In genomic region chr7:118266099-118266498, GRCm38 (mm10) we compare ENCODE assay signal across 9 mouse cellular contexts. TPM values are rescaled to one million over a fixed set of nuclear protein-coding genes. Genes with fewer than 3 reads are reported as not detected.
DNase-seq lines count a peak whose midpoint lies in the region; ATAC-seq lines count a peak whose summit lies in the region.
"Had no signal": no experiment of that assay in that cellular context is flagged by ENCODE, and none has a peak within 500 bp of the region (broad histone marks: within the 10 kb centered on the region; RNA-seq: fewer than 3 reads in every experiment).

No protein-coding gene starts in this region.

- ATAC-seq in inflammation-experienced regulatory T-cells, adult 6 months = no peak
- no peak for ATAC-seq in erythroid progenitor cell, adult 5-6 weeks (replicated peaks; ENCODE audit: low FRiP score, poor library complexity, severe bottlenecking)

- DNase-seq in gastrocnemius, adult 18-20 months (ENCODE audit: low spot score) = peak; percentile 82
- no peak for DNase-seq in gastrocnemius, postnatal 4 days (ENCODE audit: low spot score in 2 of 2)
- peak; percentile 72 for DNase-seq in adrenal gland, postnatal 10 days
- DNase-seq in cerebellum, postnatal 25 days = peak; percentile 79 to 82
- peak; percentile 63 to 67 for DNase-seq in heart, postnatal 36 days
- DNase-seq in kidney, postnatal 36 days = no peak
- DNase-seq: kidney, adult 11 months had no signal

- intact Hi-C loops in heart, postnatal 36 days (cut with DNase I) = no loop called here

RNA-seq across cellular contexts. Expression of gene Smg1, which starts 22.6 kb away (rescaled TPM):
- total RNA-seq in gastrocnemius, adult 18-20 months (2021) = 10 to 100 TPM; 19.5 to 23.6 TPM
- total RNA-seq in gastrocnemius, postnatal 4 days (2021) = 10 to 100 TPM; 48.3 to 52.7 TPM
- 10 to 100 TPM; 35.8 to 50.7 TPM for total RNA-seq in adrenal gland, postnatal 10 days (2021)
- total RNA-seq in heart, postnatal 36 days (2021) = 10 to 100 TPM; 39.2 to 39.5 TPM
- polyA plus RNA-seq in inflammation-experienced regulatory T-cells, adult 6 months (2017; shearing (Covaris generic)) = 10 to 100 TPM; 19.5 to 33.9 (median 33.0) TPM
- 46.1 and 69.6 TPM in 2 replicates for total RNA-seq in erythroid progenitor cell, adult 5-6 weeks (2015; ENCODE audit: low replicate concordance)
- total RNA-seq in erythroid progenitor cell, adult 5-6 weeks (2017; ENCODE audit: low replicate concordance) = 39.5 and 49.2 TPM in 2 replicates

Comparison
In these comparisons a context has a peak if more than half of its experiments do, and no peak if none do; other contexts are left out.
1. DNase-seq: peak in gastrocnemius, adult 18-20 months (single experiment), adrenal gland, postnatal 10 days (single experiment), cerebellum, postnatal 25 days (2 of 2) and heart, postnatal 36 days (2 of 2); none in gastrocnemius, postnatal 4 days (0 of 2) and kidney, postnatal 36 days (0 of 2).